Mouse (Mus musculus) urinary bladder, adult 2 months (tissue): ENCODE data around the gene Hoxa6. TPM values are rescaled to one million over a fixed set of nuclear protein-coding genes. Genes with fewer than 3 reads are reported as not detected.

Experiments
- DNase-seq: peaks from one replicate; pipeline ENCODE4 v3.0.0; 2022; ENCODE audit warnings: low spot score
- polyA plus RNA-seq: library from polyadenylated mRNA; depleted of rRNA; stranded (reverse); fragments of >200 nt; gene quantifications from 2 replicates; pipeline ENCODE4 v1.2.3, GENCODE M21; 2012

The Hoxa6 gene
- polyA plus RNA-seq, 1 experiment = 1.7 TPM

- no peak for DNase-seq
Observed at GRCm38 (mm10) chr6:52178918-52179665, 29.4 kb downstream of the Hoxa6 start.

DNA sequence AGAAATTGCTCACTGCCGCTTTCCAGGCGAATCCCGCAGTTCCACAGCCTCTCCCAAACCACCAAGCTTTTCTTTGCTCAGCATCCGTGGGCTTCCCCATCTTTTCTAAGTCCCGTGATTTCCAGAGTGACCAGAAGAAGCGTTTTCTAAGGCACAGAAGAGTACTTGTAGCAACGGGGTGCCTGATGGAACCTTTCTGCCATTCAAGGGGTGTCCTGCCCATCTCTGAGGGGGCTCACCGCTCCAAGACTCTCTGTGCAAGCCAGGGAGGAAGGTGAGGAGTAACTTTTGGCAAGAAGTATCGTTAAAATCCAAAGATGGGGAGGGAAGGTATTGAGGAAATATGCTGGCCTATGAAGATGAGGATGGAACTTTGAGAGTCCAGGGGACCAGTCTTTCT is 30.7 kb downstream of the Hoxa6 start:
- DNase-seq = no peak

- DNase-seq = no peak
Observed at GRCm38 (mm10) chr6:52177061-52177735, 31.3 kb downstream of the Hoxa6 start, which contains the start of gene 5730596B20Rik. Gene 5730596B20Rik, plus strand, starts transcription at chr6:52177498.

GRCm38 (mm10) chr6:52176391-52176790 is 32.1 kb downstream of the Hoxa6 start:
- DNase-seq = no peak

DNA sequence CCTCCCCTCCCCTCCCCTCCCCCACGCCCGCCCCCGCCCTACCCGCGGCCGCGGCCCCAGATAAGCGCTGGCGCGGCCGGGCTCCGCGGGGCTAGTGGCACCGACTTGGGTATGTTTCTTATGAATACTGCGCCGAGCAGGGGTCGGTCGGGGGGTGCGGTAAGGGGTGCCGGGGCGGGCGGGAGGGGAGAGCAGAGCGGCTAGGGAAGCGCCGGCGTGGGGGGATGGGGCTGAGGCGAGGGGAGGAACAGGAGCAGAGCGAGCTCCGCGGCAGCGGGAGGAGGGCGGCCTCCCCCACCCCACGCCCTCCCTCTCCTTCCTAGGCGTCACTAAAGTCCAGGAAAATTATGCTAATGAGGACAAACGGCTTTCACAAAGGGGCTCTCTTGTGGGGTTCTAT is 32.7 kb downstream of the Hoxa6 start:
- no peak for DNase-seq

- DNase-seq = no peak
Observed at GRCm38 (mm10) chr6:52174968-52175751, 33.4 kb downstream of the Hoxa6 start.

- no peak for DNase-seq
Observed at GRCm38 (mm10) chr6:52173648-52174047, 34.9 kb downstream of the Hoxa6 start.

- peak; percentile 61 for DNase-seq
Observed at GRCm38 (mm10) chr6:52172501-52172900, 36.0 kb downstream of the Hoxa6 start.

DNA sequence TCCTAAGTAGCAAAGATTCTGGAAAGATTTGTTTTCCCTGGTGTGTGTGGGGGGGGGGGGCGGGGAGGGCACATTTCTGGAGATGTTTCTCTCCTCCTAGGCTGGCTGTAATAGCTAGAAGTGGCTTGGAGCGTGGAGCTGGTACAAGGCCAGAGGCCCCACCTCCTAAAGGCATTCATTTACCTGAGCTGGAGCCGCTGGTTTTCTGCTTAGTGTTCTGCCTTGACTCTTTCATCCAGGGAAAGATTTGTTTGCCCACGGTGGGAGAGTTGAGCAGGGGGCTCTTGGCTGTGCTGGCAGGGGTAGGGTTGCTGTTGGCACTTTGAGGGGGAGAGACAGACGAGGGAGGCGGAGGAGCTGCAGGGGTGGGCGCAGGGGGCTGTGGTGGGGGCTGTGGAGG is 36.6 kb downstream of the Hoxa6 start:
- no peak for DNase-seq

- no peak for DNase-seq
Observed at GRCm38 (mm10) chr6:52171331-52171730, 37.2 kb downstream of the Hoxa6 start.

DNA sequence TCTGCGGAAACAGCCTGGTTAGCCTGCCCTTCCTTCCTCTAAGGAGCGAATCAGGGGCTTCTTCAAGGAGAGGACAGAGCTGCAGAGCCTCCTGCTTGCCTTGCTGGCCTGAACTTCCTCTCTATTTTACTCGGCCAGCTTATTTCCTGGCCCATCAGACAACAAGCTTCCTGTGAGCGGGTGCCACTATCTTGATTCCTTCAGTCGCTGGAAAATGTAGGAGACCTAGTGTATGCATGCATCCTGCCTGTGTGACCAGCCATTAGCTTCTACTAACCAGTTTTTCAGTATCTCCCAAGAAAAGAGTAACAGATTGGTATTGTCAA is 37.7 kb downstream of the Hoxa6 start:
- no peak for DNase-seq

- no peak for DNase-seq
Observed at GRCm38 (mm10) chr6:52170166-52170897, 38.2 kb downstream of the Hoxa6 start.

GRCm38 (mm10) chr6:52169499-52170165 is 38.9 kb downstream of the Hoxa6 start:
- no peak for DNase-seq

- no peak for DNase-seq
Observed at GRCm38 (mm10) chr6:52168191-52169055, 40.1 kb downstream of the Hoxa6 start.

- no peak for DNase-seq
Observed at GRCm38 (mm10) chr6:52167736-52168161, 40.8 kb downstream of the Hoxa6 start.

DNA sequence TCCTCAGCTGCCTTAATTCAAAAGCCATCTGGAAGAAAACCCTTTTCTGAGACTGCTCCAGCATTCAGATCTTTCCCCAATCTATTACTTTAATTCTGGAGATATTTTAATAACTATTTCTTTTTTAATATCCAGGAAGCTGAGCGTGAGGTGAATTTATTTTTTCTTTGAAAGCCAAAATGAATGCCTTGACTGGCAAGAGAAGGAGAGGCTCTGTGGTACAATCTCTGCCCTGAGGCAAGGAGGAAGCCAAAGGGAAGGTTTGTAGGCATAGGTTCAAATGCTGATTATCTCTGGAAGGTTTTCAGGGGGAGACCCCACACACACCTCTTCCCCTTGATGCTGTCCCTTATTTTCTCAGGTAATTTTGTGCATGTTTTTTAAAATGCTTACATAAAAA is 41.3 kb downstream of the Hoxa6 start:
- no peak for DNase-seq

DNA sequence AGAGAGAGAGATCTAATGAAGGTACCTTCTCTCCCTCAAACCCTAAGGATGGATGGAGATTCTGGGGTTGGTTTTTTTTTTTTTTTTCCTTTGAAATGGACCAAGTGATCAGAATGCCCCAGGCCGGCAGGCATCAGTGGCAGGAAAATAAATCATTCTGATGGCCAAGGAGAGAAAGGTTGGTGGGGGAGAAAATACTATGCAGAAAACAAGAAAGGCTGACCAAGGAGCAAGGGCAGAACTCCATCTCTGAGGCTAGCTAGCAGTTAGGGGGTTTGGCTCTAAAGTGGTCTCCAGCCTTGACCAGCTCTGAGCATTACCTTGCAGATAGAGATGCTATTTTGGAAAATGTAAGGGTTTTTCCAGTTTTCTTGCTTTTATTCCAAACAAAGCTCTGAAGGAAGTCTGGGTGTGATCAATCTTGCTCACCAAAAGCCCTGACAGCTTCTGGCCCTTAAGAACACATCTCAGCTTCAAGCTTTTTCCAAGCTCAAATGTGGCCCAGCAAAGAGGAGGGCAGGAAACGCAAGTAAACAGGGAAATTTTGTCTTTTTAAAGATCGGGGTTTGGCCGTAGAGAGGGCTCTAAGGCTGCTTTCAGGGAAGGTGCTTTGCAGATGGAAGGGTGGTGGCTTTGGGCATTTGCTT is 42.0 kb downstream of the Hoxa6 start:
- DNase-seq = no peak

- DNase-seq = no peak
Observed at GRCm38 (mm10) chr6:52165441-52166370, 42.8 kb downstream of the Hoxa6 start.
